ENCODE assay signal across 9 mouse cellular contexts in genomic region chr7:24082457-24083235, GRCm38 (mm10). TPM values are rescaled to one million over a fixed set of nuclear protein-coding genes. Genes with fewer than 3 reads are reported as not detected.
DNase-seq lines count a peak whose midpoint lies in the region; ATAC-seq lines count a peak whose summit lies in the region.
"Had no signal": no experiment of that assay in that cellular context is flagged by ENCODE, and none has a peak within 500 bp of the region (broad histone marks: within the 10 kb centered on the region; RNA-seq: fewer than 3 reads in every experiment).

No protein-coding gene starts in this region.

- H3K4me2 ChIP-seq in forebrain, embryonic 14.5 days (ENCODE audit: low read length) = peak overlapping the region; percentile 78

- peaks cover 10% of the 10 kb centered on the region for H3K4me1 ChIP-seq in forebrain, embryonic 14.5 days (ENCODE audit: control insufficient read depth, insufficient read depth, low read length)

- H3K27ac ChIP-seq in forebrain, embryonic 14.5 days (ENCODE audit: low read depth, low read length) = peak overlapping the region; percentile 73; the same call in 1 of the 2 replicates

- H3K36me3 ChIP-seq in forebrain, embryonic 14.5 days (ENCODE audit: control insufficient read depth, insufficient read depth, low read length) = peaks cover 21% of the 10 kb centered on the region

- WGBS in forebrain, embryonic 14.5 days = 54% methylated on average over 15 of the region's 15 CpGs

- intact Hi-C loops in left cerebral cortex, postnatal 36 days (cut with DNase I) = no loop called here

- ATAC-seq in forebrain, embryonic 14.5 days = peak; percentile 14

- no peaks in the 10 kb centered on the region for H3K27me3 ChIP-seq in forebrain, embryonic 14.5 days (replicated peaks; ENCODE audit: control insufficient read depth, insufficient read depth, low read length)

- DNase-seq in cerebellum, adult 11-12 months = peak; percentile 36
- DNase-seq in cerebellum, adult 11 months = no peak
- peak; percentile 11 for DNase-seq in spleen, adult 12 weeks (ENCODE audit: low spot score)
- no peak for DNase-seq in spleen, adult 18-20 months
- no peak for DNase-seq in forebrain, embryonic 14.5 days (ENCODE audit: low spot score)
- DNase-seq in left cerebral cortex, postnatal 36 days (ENCODE audit: low spot score in 2 of 2) = peak; percentile 65 to 74
- peak; percentile 14 for DNase-seq in neural tube, embryonic 10.5 days (ENCODE audit: extremely low spot score, low spot score)
- DNase-seq in urinary bladder, postnatal 10 days (ENCODE audit: low spot score) = no peak

- H3K9me3 ChIP-seq in forebrain, embryonic 14.5 days (replicated peaks; ENCODE audit: control insufficient read depth, low read length) = peaks cover 6% of the 10 kb centered on the region; the same call in 1 of the 2 replicates

- peak overlapping the region; percentile 53 for H3K4me3 ChIP-seq in forebrain, embryonic 14.5 days (ENCODE audit: low read depth, low read length)

- peak overlapping the region; percentile 76 for H3K9ac ChIP-seq in forebrain, embryonic 14.5 days (ENCODE audit: low read length)

RNA-seq across cellular contexts. Expression of gene Zfp180, which starts 0.9 kb away (rescaled TPM):
- polyA plus RNA-seq in forebrain, embryonic 14.5 days (2014; fragmentation: Nextera tagmentation; extraction: Ambion mirVana) = 31.3 and 40.8 TPM in 2 replicates
- 10 to 100 TPM; 42.8 to 54.9 TPM for total RNA-seq in left cerebral cortex, postnatal 36 days (2021)

RNA-seq across cellular contexts. Expression of gene Zfp112, which starts 29.5 kb away (rescaled TPM):
- polyA plus RNA-seq in forebrain, embryonic 14.5 days (2014; fragmentation: Nextera tagmentation; extraction: Ambion mirVana) = 6.5 TPM in 2 replicates
- 10 to 100 TPM in 1 of 2 experiments, 1 to 10 TPM in 1; 8.9 to 13.0 TPM for total RNA-seq in left cerebral cortex, postnatal 36 days (2021)

RNA-seq across cellular contexts. Expression of gene Vmn1r183, which starts 29.6 kb away (rescaled TPM):
- polyA plus RNA-seq in forebrain, embryonic 14.5 days (2014; fragmentation: Nextera tagmentation; extraction: Ambion mirVana) = not detected in 2 replicates
- not detected for total RNA-seq in left cerebral cortex, postnatal 36 days (2021)
- total RNA-seq: neutrophil, adult 5-6 weeks had no signal

RNA-seq across cellular contexts. Expression of gene Zfp235, which starts 51.3 kb away (rescaled TPM):
- 22.8 and 26.7 TPM in 2 replicates for polyA plus RNA-seq in forebrain, embryonic 14.5 days (2014; fragmentation: Nextera tagmentation; extraction: Ambion mirVana)
- total RNA-seq in left cerebral cortex, postnatal 36 days (2021) = 10 to 100 TPM; 20.5 to 23.5 TPM

Comparison
In these comparisons a context has a peak if more than half of its experiments do, and no peak if none do; other contexts are left out.
1. DNase-seq: peak in cerebellum, adult 11-12 months (single experiment), spleen, adult 12 weeks (single experiment), left cerebral cortex, postnatal 36 days (2 of 2) and neural tube, embryonic 10.5 days (single experiment); none in cerebellum, adult 11 months (single experiment), spleen, adult 18-20 months (0 of 2), forebrain, embryonic 14.5 days (single experiment) and urinary bladder, postnatal 10 days (single experiment).